Mouse (Mus musculus): ENCODE measurements around the gene Adipor2. TPM values are rescaled to one million over a fixed set of nuclear protein-coding genes. Genes with fewer than 3 reads are reported as not detected.
"Not testable (repeated sequence)": the region's sequence is repeated elsewhere in the genome, so short reads cannot be mapped to it uniquely, and the experiment has no call there.

The Adipor2 gene
- total RNA-seq (2021), result 100 to 1,000 TPM; 204 to 214 TPM
- long read RNA-seq, experiment 1, full-length matches to known transcripts, result 60 of 160 reads
- long read RNA-seq, experiment 1, partial matches to known transcripts, result 13 of 160 reads
- long read RNA-seq, experiment 1, other reads (novel, unspliced or antisense), result 87 of 160 reads
- long read RNA-seq, experiment 2, full-length matches to known transcripts, result 11 of 91 reads
- long read RNA-seq, experiment 2, partial matches to known transcripts, result 2 of 91 reads
- long read RNA-seq, experiment 2, other reads (novel, unspliced or antisense), result 78 of 91 reads

- DNase-seq, result peak; percentile 86
Measured at GRCm38 (mm10) chr6:119417354-119417753, at the start of gene Adipor2. Gene Adipor2 (minus strand): TSS chr6:119417704.

GRCm38 (mm10) chr6:119466161-119466560, 48.7 kb upstream of the Adipor2 start:
- no peak for DNase-seq

- DNase-seq, result no peak
Measured at GRCm38 (mm10) chr6:119460391-119460790, 42.9 kb upstream of the Adipor2 start.

- DNase-seq, result no peak
Measured at GRCm38 (mm10) chr6:119459041-119459440, 41.5 kb upstream of the Adipor2 start.

- DNase-seq, result peak; percentile 48
Measured at GRCm38 (mm10) chr6:119458166-119458565, 40.7 kb upstream of the Adipor2 start.

GRCm38 (mm10) chr6:119451981-119452499, 34.5 kb upstream of the Adipor2 start:
- peak; percentile 75 for DNase-seq

- no peak for DNase-seq
Measured at GRCm38 (mm10) chr6:119450965-119451943, 33.8 kb upstream of the Adipor2 start.

GRCm38 (mm10) chr6:119449060-119449499, 31.6 kb upstream of the Adipor2 start:
- peak; percentile 83 for DNase-seq

- peak; percentile 51 for DNase-seq
Measured at GRCm38 (mm10) chr6:119448321-119449059, 31.0 kb upstream of the Adipor2 start.

- DNase-seq, result peak; percentile 65
Measured at GRCm38 (mm10) chr6:119445671-119446607, 28.4 kb upstream of the Adipor2 start.

- peak; percentile 87 for DNase-seq
Measured at GRCm38 (mm10) chr6:119443742-119444645, 26.5 kb upstream of the Adipor2 start.

- DNase-seq, result not testable (repeated sequence)
Measured at GRCm38 (mm10) chr6:119442729-119443128, 25.2 kb upstream of the Adipor2 start.

- DNase-seq, result no peak
Measured at GRCm38 (mm10) chr6:119437894-119438761, 20.6 kb upstream of the Adipor2 start.

- no peak for DNase-seq
Measured at GRCm38 (mm10) chr6:119434394-119434793, 16.9 kb upstream of the Adipor2 start.

- DNase-seq, result no peak
Measured at GRCm38 (mm10) chr6:119431751-119432324, 14.3 kb upstream of the Adipor2 start.

GRCm38 (mm10) chr6:119430508-119430907, 13.0 kb upstream of the Adipor2 start:
- DNase-seq, result peak; percentile 81

GRCm38 (mm10) chr6:119429311-119429710, 11.8 kb upstream of the Adipor2 start:
- DNase-seq, result no peak

GRCm38 (mm10) chr6:119428611-119429010, 11.1 kb upstream of the Adipor2 start:
- DNase-seq, result no peak
